Comparison of ENCODE assay signal across 22 mouse cellular contexts in genomic region chr4:117993421-117993820, GRCm38 (mm10).
DNase-seq lines count a peak whose midpoint lies in the region.
"Had no signal": no experiment of that assay in that cellular context is flagged by ENCODE, and none has a peak within 500 bp of the region (broad histone marks: within the 10 kb centered on the region; RNA-seq: fewer than 3 reads in every experiment).

No protein-coding gene starts in this region.

- no peaks in the 10 kb centered on the region for H3K36me3 ChIP-seq in midbrain, embryonic 10.5 days
- H3K36me3 ChIP-seq: heart, embryonic 13.5 days; hindbrain, embryonic 10.5 days; kidney, embryonic 15.5 days; limb, embryonic 13.5 days; liver, embryonic 13.5 days had no signal

- WGBS in midbrain, embryonic 10.5 days = 79% methylated on average over 2 of the region's 2 CpGs

- H3K4me1 ChIP-seq in midbrain, embryonic 10.5 days = peaks cover 30% of the 10 kb centered on the region

- no peaks in the 10 kb centered on the region for H3K27me3 ChIP-seq in midbrain, embryonic 10.5 days (ENCODE audit: low read depth, poor library complexity, severe bottlenecking)
- H3K27me3 ChIP-seq: CH12.LX; forebrain, embryonic 13.5 days; heart, embryonic 13.5 days; kidney, embryonic 15.5 days had no signal

- H3K27ac ChIP-seq in midbrain, embryonic 10.5 days (replicated peaks) = no peak overlapping the region
- H3K27ac ChIP-seq: forebrain, embryonic 13.5 days; heart, embryonic 13.5 days; hindbrain, embryonic 10.5 days; kidney, embryonic 15.5 days; limb, embryonic 13.5 days; liver, embryonic 13.5 days; macrophage had no signal

- no peak overlapping the region for H3K4me3 ChIP-seq in midbrain, embryonic 10.5 days
- H3K4me3 ChIP-seq: forebrain, embryonic 13.5 days; heart, embryonic 13.5 days; hindbrain, embryonic 10.5 days; kidney, embryonic 15.5 days; limb, embryonic 13.5 days; liver, embryonic 13.5 days had no signal

- peak; percentile 48 to 57 for DNase-seq in lung, adult 18-20 months
- DNase-seq in lung, postnatal 14 days = no peak
- DNase-seq in testis, postnatal 10 days (ENCODE audit: low spot score) = peak; percentile 35
- DNase-seq in testis, postnatal 14 days (ENCODE audit: low spot score) = no peak
- DNase-seq in urinary bladder, postnatal 10 days (ENCODE audit: low spot score) = peak; percentile 6
- no peak for DNase-seq in midbrain, embryonic 10.5 days (ENCODE audit: low spot score)
- DNase-seq: adrenal gland, postnatal 10 days; cerebellum, adult 9-10 months; cerebellum, postnatal 36 days; heart, postnatal 10 days; kidney, adult 18-20 months; liver, embryonic 13.5 days; lung, adult 2 months; midbrain, embryonic 14.5 days; right cerebral cortex, postnatal 4 days had no signal

- no peaks in the 10 kb centered on the region for H3K9me3 ChIP-seq in midbrain, embryonic 10.5 days (replicated peaks)
- H3K9me3 ChIP-seq: forebrain, embryonic 13.5 days; heart, embryonic 13.5 days; hindbrain, embryonic 10.5 days; kidney, embryonic 15.5 days; limb, embryonic 13.5 days; liver, embryonic 13.5 days had no signal

Comparison
In these comparisons a context has a peak if more than half of its experiments do, and no peak if none do; other contexts are left out.
1. DNase-seq: peak in lung, adult 18-20 months (2 of 2), testis, postnatal 10 days (single experiment) and urinary bladder, postnatal 10 days (single experiment); none in lung, postnatal 14 days (single experiment), testis, postnatal 14 days (single experiment) and midbrain, embryonic 10.5 days (single experiment).